Mouse (Mus musculus) forebrain, embryonic 11.5 days (tissue): ENCODE data around the gene 4921517D22Rik. TPM values are rescaled to one million over a fixed set of nuclear protein-coding genes. Genes with fewer than 3 reads are reported as not detected.
A peak's percentile ranks its signal among the peaks of the same experiment; 100 is the strongest.

Source experiments
- ATAC-seq: fragments of 200-750 bp; cut with Nextera tagmentation; replicated peaks from 2 replicates; pipeline ENCODE4 v1.8.0; 2017; ENCODE audit warnings: moderate TSS enrichment; ENCODE audit not compliant: low FRiP score
- DNase-seq: peaks from one replicate; pipeline ENCODE4 v3.0.0-alpha.2; 2017; ENCODE audit warnings: low spot score
- H3K27ac ChIP-seq: fragments of 300-500 bp; sonication (generic); 2 replicates; pipeline ENCODE4 v1.5.1; 2014; ENCODE audit warnings: low read depth, low read length
- H3K27me3 ChIP-seq: fragments of 300-500 bp; sonication (generic); 2 replicates; pipeline ENCODE4 v1.6.1; 2014; ENCODE audit warnings: mild to moderate bottlenecking, low read length, mixed read lengths; ENCODE audit not compliant: control insufficient read depth, insufficient read depth
- H3K36me3 ChIP-seq: fragments of 300-500 bp; sonication (generic); 2 replicates; pipeline ENCODE4 v1.6.1; 2014; ENCODE audit warnings: mild to moderate bottlenecking, low read length, moderate library complexity, mixed read lengths; ENCODE audit not compliant: control insufficient read depth, insufficient read depth
- H3K4me1 ChIP-seq: fragments of 300-500 bp; sonication (generic); replicated peaks from 2 replicates; pipeline ENCODE4 v1.6.1; 2014; ENCODE audit warnings: low read length, mixed read lengths; ENCODE audit not compliant: control insufficient read depth, insufficient read depth
- H3K4me2 ChIP-seq: fragments of 300-500 bp; sonication (generic); 2 replicates; pipeline ENCODE4 v1.6.1; 2014; ENCODE audit warnings: low read depth, mild to moderate bottlenecking, low read length, moderate library complexity, mixed read lengths; ENCODE audit not compliant: severe bottlenecking
- H3K4me3 ChIP-seq: fragments of 300-500 bp; sonication (generic); 2 replicates; pipeline ENCODE4 v1.5.1; 2014; ENCODE audit warnings: low read depth, low read length
- H3K9ac ChIP-seq: fragments of 300-500 bp; sonication (generic); 2 replicates; pipeline ENCODE4 v1.6.1; 2014; ENCODE audit warnings: low read length
- H3K9me3 ChIP-seq: fragments of 300-500 bp; sonication (generic); 2 replicates; pipeline ENCODE4 v1.6.1; 2016; ENCODE audit warnings: low read length, mixed read lengths; ENCODE audit not compliant: control insufficient read depth
- WGBS: fragments of 180-500 bp; shearing (Covaris S2); extraction: QIAGEN DNeasy Blood & Tissue Kit; methylation state at CpG from one replicate; pipeline ENCODE4 v1.1.7; 2014; 5-methylcytosine and 5-hydroxymethylcytosine counted together
- polyA plus RNA-seq: library from polyadenylated mRNA; unstranded; fragments of >200 nt; fragmentation: Nextera tagmentation; extraction: Ambion mirVana; gene quantifications from 2 replicates; pipeline ENCODE4 v1.2.1, GENCODE M21; 2014

4921517D22Rik gene
- polyA plus RNA-seq, 1 experiment from 2014 or later, result not detected

- ATAC-seq (no peak), DNase-seq (peak; percentile 33)
- Histone ChIP-seq H3K9me3 (no peaks in the 10 kb centered on the region), H3K9ac (no peak overlapping the region), H3K27me3 (no peaks in the 10 kb centered on the region), H3K4me3 (no peak overlapping the region), H3K4me2 (no peak overlapping the region), H3K36me3 (peaks cover 10% of the 10 kb centered on the region), H3K27ac (no peak overlapping the region), H3K4me1 (no peaks in the 10 kb centered on the region)
- 90% methylated on average over 16 of the region's 16 CpGs for WGBS
Observed at GRCm38 (mm10) chr13:59639368-59640177, 54.3 kb downstream of the 4921517D22Rik start.

GRCm38 (mm10) chr13:59637800-59638199 lies 56.1 kb downstream of the 4921517D22Rik start:
- no peak for ATAC-seq
- no peak overlapping the region for H3K4me2 ChIP-seq
- no peak overlapping the region for H3K9ac ChIP-seq
- DNase-seq, result no peak
- no peaks in the 10 kb centered on the region for H3K4me1 ChIP-seq
- no peak overlapping the region for H3K4me3 ChIP-seq
- no peaks in the 10 kb centered on the region for H3K9me3 ChIP-seq
- 90% methylated on average over 7 of the region's 7 CpGs for WGBS
- peaks cover 12% of the 10 kb centered on the region for H3K36me3 ChIP-seq
- H3K27ac ChIP-seq, result no peak overlapping the region
- no peaks in the 10 kb centered on the region for H3K27me3 ChIP-seq

Other genes with a start within 250 kb of the 4921517D22Rik start
- 20.4 and 21.0 TPM in 2 replicates for gene Agtpbp1, start 108.9 kb downstream of the 4921517D22Rik start, polyA plus RNA-seq
- gene Naa35, start 108.8 kb downstream of the 4921517D22Rik start, polyA plus RNA-seq, result 102 TPM in 2 replicates
- gene Golm1, start 18.3 kb downstream of the 4921517D22Rik start, polyA plus RNA-seq, result 131 and 133 TPM in 2 replicates
- not detected in 2 replicates for gene Spata31d1a, start 16.2 kb upstream of the 4921517D22Rik start, polyA plus RNA-seq
- not detected in 2 replicates for gene Spata31d1b, start 18.2 kb upstream of the 4921517D22Rik start, polyA plus RNA-seq
- gene Spata31d1d, start 37.6 kb upstream of the 4921517D22Rik start, polyA plus RNA-seq, result not detected in 2 replicates
- gene 1700014D04Rik, start 52.6 kb upstream of the 4921517D22Rik start, polyA plus RNA-seq, result 0.16 TPM in 1 of 2 replicates, not detected in the other
- 113 and 116 TPM in 2 replicates for gene Isca1, start 75.7 kb upstream of the 4921517D22Rik start, polyA plus RNA-seq
- not detected in 2 replicates for gene Gm49354, start 88.1 kb upstream of the 4921517D22Rik start, polyA plus RNA-seq
- gene Tut7, start 129.0 kb upstream of the 4921517D22Rik start, polyA plus RNA-seq, result 46.4 and 55.5 TPM in 2 replicates